Mouse (Mus musculus): ENCODE measurements at regions not wholly inside any gene's neighbourhood (a gene's known extent, or its start where the extent isn't known, plus 50 kb on each side); places are given as distances from the start of the nearest gene placed in this dataset.

- no peak for DNase-seq (ENCODE audit: low spot score)
- H3K36me3 ChIP-seq (ENCODE audit: control insufficient read depth, insufficient read depth, low read length), result no peaks in the 10 kb centered on the region
- H3K9ac ChIP-seq (ENCODE audit: low read depth, low read length, severe bottlenecking), result no peak overlapping the region
- no peak overlapping the region for H3K27ac ChIP-seq (replicated peaks; ENCODE audit: low read depth, low read length)
- 90% methylated on average over 1 of the region's 1 CpGs for WGBS
- peaks cover 7% of the 10 kb centered on the region; the same call in 1 of the 2 replicates for H3K4me1 ChIP-seq (ENCODE audit: control insufficient read depth, insufficient read depth, low read length)
- ATAC-seq (ENCODE audit: low FRiP score, low read depth), result no peak
- no peaks in the 10 kb centered on the region for H3K9me3 ChIP-seq (ENCODE audit: control insufficient read depth, low read length)
- H3K27me3 ChIP-seq (ENCODE audit: control insufficient read depth, insufficient read depth, low read length), result no peaks in the 10 kb centered on the region
- no peak for TF ChIP-seq POLR2A (IDR thresholded peaks at IDR 0.05; ENCODE audit: borderline replicate concordance, extremely low read depth, insufficient read depth, insufficient read length)
- no peak overlapping the region for H3K4me2 ChIP-seq (replicated peaks; ENCODE audit: low read depth, low read length, severe bottlenecking)
- no peak overlapping the region for H3K4me3 ChIP-seq (replicated peaks; ENCODE audit: low read length)
These were observed 225.7 kb downstream of the Gm4791 start for GRCm38 (mm10) chr9:47224249-47224648.

GRCm38 (mm10) chr9:47226476-47227271 is 228.1 kb downstream of the Gm4791 start:
- H3K36me3 ChIP-seq (ENCODE audit: control insufficient read depth, insufficient read depth, low read length), result no peaks in the 10 kb centered on the region
- ATAC-seq (ENCODE audit: low FRiP score, low read depth) (no peak), DNase-seq (ENCODE audit: low spot score) (no peak)
- no peak overlapping the region for H3K4me2 ChIP-seq (replicated peaks; ENCODE audit: low read depth, low read length, severe bottlenecking)
- 76% methylated on average over 16 of the region's 16 CpGs for WGBS
- no peak overlapping the region for H3K9ac ChIP-seq (ENCODE audit: low read depth, low read length, severe bottlenecking)
- H3K27me3 ChIP-seq (ENCODE audit: control insufficient read depth, insufficient read depth, low read length), result no peaks in the 10 kb centered on the region
- no peak overlapping the region for H3K27ac ChIP-seq (replicated peaks; ENCODE audit: low read depth, low read length)
- no peak overlapping the region for H3K4me3 ChIP-seq (replicated peaks; ENCODE audit: low read length)
- peaks cover 8% of the 10 kb centered on the region; the same call in 1 of the 2 replicates for H3K4me1 ChIP-seq (ENCODE audit: control insufficient read depth, insufficient read depth, low read length)
- no peak for TF ChIP-seq POLR2A (IDR thresholded peaks at IDR 0.05; ENCODE audit: borderline replicate concordance, extremely low read depth, insufficient read depth, insufficient read length)
- H3K9me3 ChIP-seq (ENCODE audit: control insufficient read depth, low read length), result no peaks in the 10 kb centered on the region

GRCm38 (mm10) chr9:47227298-47227697 is 228.8 kb downstream of the Gm4791 start:
- no peak overlapping the region for H3K4me3 ChIP-seq (replicated peaks; ENCODE audit: low read length)
- H3K27ac ChIP-seq (replicated peaks; ENCODE audit: low read depth, low read length), result no peak overlapping the region
- H3K9me3 ChIP-seq (ENCODE audit: control insufficient read depth, low read length), result no peaks in the 10 kb centered on the region
- H3K9ac ChIP-seq (ENCODE audit: low read depth, low read length, severe bottlenecking), result no peak overlapping the region
- no peaks in the 10 kb centered on the region for H3K27me3 ChIP-seq (ENCODE audit: control insufficient read depth, insufficient read depth, low read length)
- ATAC-seq (ENCODE audit: low FRiP score, low read depth) (no peak), DNase-seq (ENCODE audit: low spot score) (no peak)
- no peak for TF ChIP-seq POLR2A (IDR thresholded peaks at IDR 0.05; ENCODE audit: borderline replicate concordance, extremely low read depth, insufficient read depth, insufficient read length)
- WGBS, result 79% methylated on average over 8 of the region's 8 CpGs
- H3K36me3 ChIP-seq (ENCODE audit: control insufficient read depth, insufficient read depth, low read length), result no peaks in the 10 kb centered on the region
- no peak overlapping the region for H3K4me2 ChIP-seq (replicated peaks; ENCODE audit: low read depth, low read length, severe bottlenecking)
- H3K4me1 ChIP-seq (ENCODE audit: control insufficient read depth, insufficient read depth, low read length), result peaks cover 8% of the 10 kb centered on the region; the same call in 1 of the 2 replicates

GRCm38 (mm10) chr9:47228736-47229135 is 230.2 kb downstream of the Gm4791 start:
- 21% methylated on average over 5 of the region's 5 CpGs for WGBS
- peaks cover 8% of the 10 kb centered on the region; the same call in 1 of the 2 replicates for H3K4me1 ChIP-seq (ENCODE audit: control insufficient read depth, insufficient read depth, low read length)
- H3K27ac ChIP-seq (replicated peaks; ENCODE audit: low read depth, low read length), result no peak overlapping the region
- H3K4me2 ChIP-seq (replicated peaks; ENCODE audit: low read depth, low read length, severe bottlenecking), result no peak overlapping the region
- no peaks in the 10 kb centered on the region for H3K36me3 ChIP-seq (ENCODE audit: control insufficient read depth, insufficient read depth, low read length)
- ATAC-seq (ENCODE audit: low FRiP score, low read depth), result no peak
- no peak for DNase-seq (ENCODE audit: low spot score)
- H3K9me3 ChIP-seq (ENCODE audit: control insufficient read depth, low read length), result no peaks in the 10 kb centered on the region
- H3K4me3 ChIP-seq (replicated peaks; ENCODE audit: low read length), result no peak overlapping the region
- no peak overlapping the region for H3K9ac ChIP-seq (ENCODE audit: low read depth, low read length, severe bottlenecking)
- no peaks in the 10 kb centered on the region for H3K27me3 ChIP-seq (ENCODE audit: control insufficient read depth, insufficient read depth, low read length)
- no peak for TF ChIP-seq POLR2A (IDR thresholded peaks at IDR 0.05; ENCODE audit: borderline replicate concordance, extremely low read depth, insufficient read depth, insufficient read length)

- TF ChIP-seq POLR2A (IDR thresholded peaks at IDR 0.05; ENCODE audit: borderline replicate concordance, extremely low read depth, insufficient read depth, insufficient read length), result no peak
- Histone ChIP-seq H3K9ac (ENCODE audit: low read depth, low read length, severe bottlenecking) (no peak overlapping the region), H3K27ac (replicated peaks; ENCODE audit: low read depth, low read length) (no peak overlapping the region), H3K4me3 (replicated peaks; ENCODE audit: low read length) (no peak overlapping the region), H3K4me2 (replicated peaks; ENCODE audit: low read depth, low read length, severe bottlenecking) (no peak overlapping the region), H3K27me3 (ENCODE audit: control insufficient read depth, insufficient read depth, low read length) (no peaks in the 10 kb centered on the region), H3K36me3 (ENCODE audit: control insufficient read depth, insufficient read depth, low read length) (no peaks in the 10 kb centered on the region), H3K9me3 (ENCODE audit: control insufficient read depth, low read length) (no peaks in the 10 kb centered on the region), H3K4me1 (ENCODE audit: control insufficient read depth, insufficient read depth, low read length) (peaks cover 8% of the 10 kb centered on the region; the same call in 1 of the 2 replicates)
- no peak for ATAC-seq (ENCODE audit: low FRiP score, low read depth)
- WGBS, result 18% methylated on average over 6 of the region's 6 CpGs
- DNase-seq (ENCODE audit: low spot score), result no peak
These were observed 230.8 kb downstream of the Gm4791 start for GRCm38 (mm10) chr9:47229296-47229695.
